Mouse (Mus musculus): Measurements from ENCODE around the gene Ndufa11. TPM values are rescaled to one million over a fixed set of nuclear protein-coding genes. Genes with fewer than 3 reads are reported as not detected.

The Ndufa11 gene
- total and polyA plus RNA-seq, 3 experiments: 748 to 1,786 (median 906) TPM

GRCm38 (mm10) chr17:56756703-56757399, 39.3 kb downstream of the Ndufa11 start:
- Histone ChIP-seq H3K27ac (peak overlapping the region; percentile 55), H3K4me1 (ENCODE audit: control insufficient read depth, insufficient read depth, low read length) (no peaks in the 10 kb centered on the region), H3K36me3 (ENCODE audit: control insufficient read depth, insufficient read depth, low read length) (no peaks in the 10 kb centered on the region), H3K27me3 (ENCODE audit: control insufficient read depth, insufficient read depth, low read length) (peaks cover 2% of the 10 kb centered on the region; the same call in 1 of the 2 replicates), H3K4me3 (peak overlapping the region; percentile 59), H3K9ac (ENCODE audit: low read depth, low read length) (peak overlapping the region; percentile 63), H3K79me2 (replicated peaks; ENCODE audit: control insufficient read depth, insufficient read depth, low read length) (no peaks in the 10 kb centered on the region)
- 1% methylated on average over 51 of the region's 51 CpGs for WGBS
- intact Hi-C loops (cut with DNase I): no loop called here
- TF ChIP-seq POLR2A (IDR thresholded peaks at IDR 0.05; ENCODE audit: insufficient read depth, low read depth, low read length) (no peak), CTCF (IDR thresholded peaks at IDR 0.05) (peak; percentile 70), EP300 (IDR thresholded peaks at IDR 0.05; ENCODE audit: insufficient read depth, low read depth, low read length) (no peak)
- peak in 1 of 2 experiments; percentile 48 for DNase-seq

DNA sequence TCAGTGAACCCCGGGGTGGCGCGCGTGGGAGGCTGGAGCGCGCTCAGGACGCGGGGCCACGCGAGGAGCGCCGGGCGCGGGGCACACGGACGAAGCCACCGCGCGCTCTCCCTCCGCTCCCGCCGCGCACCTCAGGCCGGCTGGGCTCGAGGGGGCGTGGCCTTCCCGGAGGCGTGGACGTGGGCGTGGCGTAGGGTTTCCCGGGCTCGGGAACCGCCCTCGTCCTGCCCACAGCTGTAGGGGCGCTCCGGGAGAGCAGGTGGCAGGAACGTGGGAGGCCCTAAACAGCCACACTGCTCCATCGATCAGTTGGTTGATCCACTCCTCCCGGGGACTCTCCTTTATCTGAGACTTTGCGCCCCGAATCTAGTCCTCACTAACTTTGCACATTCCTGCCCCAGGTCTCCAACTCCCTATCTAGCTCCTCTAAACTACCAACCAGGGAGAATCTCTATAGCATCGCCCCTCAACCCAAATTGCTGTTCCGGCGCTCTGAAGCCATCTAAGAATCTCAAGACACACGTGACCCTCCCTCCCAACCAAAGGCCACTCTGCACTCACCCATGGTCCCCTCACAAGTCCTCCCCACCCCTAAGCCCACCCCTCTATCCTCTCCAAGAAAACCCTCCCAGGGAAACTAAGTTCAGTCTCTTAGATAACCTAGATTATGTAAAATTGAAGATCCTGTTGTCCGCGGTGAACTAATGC, 40.0 kb downstream of the Ndufa11 start, which contains the start of gene Nrtn:
TSS of gene Nrtn (minus strand) at position 115 of the 708 bp plus-strand sequence.
- DNase-seq: peak; percentile 86 to 90
- peaks cover 2% of the 10 kb centered on the region; the same call in 1 of the 2 replicates for H3K27me3 ChIP-seq (ENCODE audit: control insufficient read depth, insufficient read depth, low read length)
- 1% methylated on average over 42 of the region's 48 CpGs for WGBS
- peak within 1 kb of the TSS; percentile 55 for H3K27ac ChIP-seq
- no peaks in the 10 kb centered on the region for H3K36me3 ChIP-seq (ENCODE audit: control insufficient read depth, insufficient read depth, low read length)
- intact Hi-C loops (cut with DNase I): no loop called here
- TF ChIP-seq CTCF (IDR thresholded peaks at IDR 0.05) (no peak), POLR2A (IDR thresholded peaks at IDR 0.05; ENCODE audit: insufficient read depth, low read depth, low read length) (peak; percentile 45; the same call in 1 of the 2 replicates)
- H3K79me2 ChIP-seq (replicated peaks; ENCODE audit: control insufficient read depth, insufficient read depth, low read length): no peaks in the 10 kb centered on the region
- H3K4me3 ChIP-seq: peak within 1 kb of the TSS; percentile 59
- H3K9ac ChIP-seq (ENCODE audit: low read depth, low read length): peak within 1 kb of the TSS; percentile 63
- peaks cover 2% of the 10 kb centered on the region; the same call in 1 of the 2 replicates for H3K4me1 ChIP-seq (ENCODE audit: control insufficient read depth, insufficient read depth, low read length)

DNA sequence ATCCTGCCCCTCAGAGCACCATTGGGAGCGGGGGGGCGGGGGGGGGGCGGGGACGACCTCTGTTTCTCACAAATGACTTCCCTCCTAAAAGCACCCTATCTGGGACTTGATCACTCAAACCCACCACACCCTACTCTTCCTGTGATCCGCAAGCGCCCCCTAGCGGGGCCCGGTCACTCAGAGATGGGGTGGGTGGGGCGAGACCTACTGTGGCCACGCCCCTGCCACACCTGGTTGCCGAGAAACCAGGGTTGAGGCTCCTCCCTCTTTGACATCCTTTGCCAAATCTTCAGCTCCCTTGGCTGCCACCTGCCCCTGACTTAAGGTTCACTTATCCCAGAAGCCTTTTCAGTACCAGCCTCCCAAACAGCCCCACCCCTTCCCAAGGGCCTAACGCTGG, 40.6 kb downstream of the Ndufa11 start:
- WGBS: 8% methylated on average over 12 of the region's 12 CpGs

DNA sequence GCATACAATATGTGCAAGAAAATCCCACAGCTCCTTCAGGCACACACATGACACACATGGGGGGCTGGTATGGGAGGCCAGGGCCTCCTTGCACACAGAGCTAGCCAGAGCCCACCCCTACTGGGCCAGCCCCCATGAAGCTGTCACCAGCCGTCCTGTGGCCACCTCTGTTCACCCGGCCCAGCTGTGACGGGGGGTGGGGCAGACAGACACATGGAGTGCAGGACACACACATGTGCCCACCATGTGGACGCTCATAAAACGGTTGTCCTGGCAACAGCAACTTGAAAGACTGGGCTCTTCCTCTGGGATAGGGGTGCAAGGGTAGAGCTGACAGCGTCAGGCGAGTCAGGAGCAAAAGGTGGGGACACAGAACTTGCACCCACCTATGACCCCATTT, 41.7 kb downstream of the Ndufa11 start:
- Histone ChIP-seq H3K79me2 (replicated peaks; ENCODE audit: control insufficient read depth, insufficient read depth, low read length) (no peaks in the 10 kb centered on the region), H3K36me3 (ENCODE audit: control insufficient read depth, insufficient read depth, low read length) (no peaks in the 10 kb centered on the region), H3K27me3 (ENCODE audit: control insufficient read depth, insufficient read depth, low read length) (peaks cover 2% of the 10 kb centered on the region; the same call in 1 of the 2 replicates), H3K4me1 (ENCODE audit: control insufficient read depth, insufficient read depth, low read length) (peaks cover 11% of the 10 kb centered on the region), H3K9ac (ENCODE audit: low read depth, low read length) (no peak overlapping the region), H3K27ac (no peak overlapping the region), H3K4me3 (no peak overlapping the region)
- TF ChIP-seq EP300 (IDR thresholded peaks at IDR 0.05; ENCODE audit: insufficient read depth, low read depth, low read length): no peak
- TF ChIP-seq POLR2A (IDR thresholded peaks at IDR 0.05; ENCODE audit: insufficient read depth, low read depth, low read length): no peak
- TF ChIP-seq CTCF (IDR thresholded peaks at IDR 0.05): no peak
- intact Hi-C loops (cut with DNase I): no loop called here
- no peak for DNase-seq
- 66% methylated on average over 7 of the region's 7 CpGs for WGBS

More for the DNA sequence above, 40.6 kb downstream of the Ndufa11 start:
- TF ChIP-seq CTCF (IDR thresholded peaks at IDR 0.05) (peak; percentile 71), EP300 (IDR thresholded peaks at IDR 0.05; ENCODE audit: insufficient read depth, low read depth, low read length) (no peak), POLR2A (IDR thresholded peaks at IDR 0.05; ENCODE audit: insufficient read depth, low read depth, low read length) (no peak)
- Histone ChIP-seq H3K4me3 (no peak overlapping the region), H3K4me1 (ENCODE audit: control insufficient read depth, insufficient read depth, low read length) (peaks cover 7% of the 10 kb centered on the region), H3K79me2 (replicated peaks; ENCODE audit: control insufficient read depth, insufficient read depth, low read length) (no peaks in the 10 kb centered on the region), H3K9ac (ENCODE audit: low read depth, low read length) (no peak overlapping the region), H3K36me3 (ENCODE audit: control insufficient read depth, insufficient read depth, low read length) (no peaks in the 10 kb centered on the region), H3K27ac (no peak overlapping the region), H3K27me3 (ENCODE audit: control insufficient read depth, insufficient read depth, low read length) (peaks cover 2% of the 10 kb centered on the region; the same call in 1 of the 2 replicates)
- DNase-seq: peak; percentile 68
- intact Hi-C loops (cut with DNase I): no loop called here

DNA sequence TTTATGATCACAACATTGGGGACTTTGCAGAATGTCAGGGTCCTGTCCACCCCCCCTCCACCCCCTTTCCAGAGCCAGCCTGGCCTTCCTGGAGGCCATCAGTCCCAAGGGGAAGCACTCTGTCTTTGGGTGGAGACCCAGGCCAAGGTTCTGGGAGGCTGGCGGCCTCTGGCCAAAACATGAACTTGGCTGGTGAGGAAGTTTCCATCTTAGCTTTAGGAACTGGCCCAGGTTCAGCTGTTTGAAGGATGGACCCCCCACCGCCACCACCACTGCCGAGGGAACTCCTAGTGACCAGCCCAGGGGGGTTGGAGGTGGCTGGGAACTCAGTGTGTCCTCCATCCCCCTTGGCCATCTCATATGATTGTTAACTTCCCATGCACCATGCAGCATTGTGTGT, 43.5 kb downstream of the Ndufa11 start:
- Histone ChIP-seq H3K4me1 (ENCODE audit: control insufficient read depth, insufficient read depth, low read length) (peaks cover 14% of the 10 kb centered on the region), H3K27me3 (ENCODE audit: control insufficient read depth, insufficient read depth, low read length) (no peaks in the 10 kb centered on the region), H3K4me3 (no peak overlapping the region), H3K79me2 (replicated peaks; ENCODE audit: control insufficient read depth, insufficient read depth, low read length) (no peaks in the 10 kb centered on the region), H3K36me3 (ENCODE audit: control insufficient read depth, insufficient read depth, low read length) (no peaks in the 10 kb centered on the region), H3K9ac (ENCODE audit: low read depth, low read length) (no peak overlapping the region), H3K27ac (no peak overlapping the region)
- TF ChIP-seq CTCF (IDR thresholded peaks at IDR 0.05): no peak
- TF ChIP-seq POLR2A (IDR thresholded peaks at IDR 0.05; ENCODE audit: insufficient read depth, low read depth, low read length): no peak
- TF ChIP-seq EP300 (IDR thresholded peaks at IDR 0.05; ENCODE audit: insufficient read depth, low read depth, low read length): no peak
- 53% methylated on average over 3 of the region's 3 CpGs for WGBS
- intact Hi-C loops (cut with DNase I): loop anchor here (5.0 kb wide), 2 partner anchors 89 to 134 kb away; partner anchors contain the start of genes Catsperd, Lonp1 and Ranbp3
- no peak for DNase-seq
